ENCODE assay signal across 9 mouse cellular contexts in genomic region chr9:107305601-107306542, GRCm38 (mm10). TPM values are rescaled to one million over a fixed set of nuclear protein-coding genes. Genes with fewer than 3 reads are reported as not detected.
DNase-seq lines count a peak whose midpoint lies in the region; ATAC-seq lines count a peak whose summit lies in the region.
"Had no signal": no experiment of that assay in that cellular context is flagged by ENCODE, and none has a peak within 500 bp of the region (broad histone marks: within the 10 kb centered on the region; RNA-seq: fewer than 3 reads in every experiment).

No protein-coding gene starts in this region.

- no peaks in the 10 kb centered on the region for H3K9me3 ChIP-seq in heart, embryonic 14.5 days (ENCODE audit: control insufficient read depth, low read length)
- H3K9me3 ChIP-seq in stomach, embryonic 15.5 days: no peaks in the 10 kb centered on the region
- H3K9me3 ChIP-seq: limb, embryonic 13.5 days had no signal

- H3K4me1 ChIP-seq in heart, embryonic 14.5 days (ENCODE audit: control insufficient read depth in 2 of 2, insufficient read depth in 2 of 2, low read length in 2 of 2): peaks cover 42 to 53% of the 10 kb centered on the region in 2 experiments
- H3K4me1 ChIP-seq in stomach, embryonic 15.5 days: peaks cover 34% of the 10 kb centered on the region

- no peak for ATAC-seq in heart, embryonic 14.5 days (ENCODE audit: insufficient number of reproducible peaks, insufficient read depth, low FRiP score, low read depth)
- ATAC-seq in stomach, embryonic 15.5 days (ENCODE audit: insufficient read depth, low FRiP score, low read depth): peak; percentile 51

- intact Hi-C loops in left cerebral cortex, postnatal 10 days (cut with DNase I): no loop called here

- H3K4me2 ChIP-seq in heart, embryonic 14.5 days (ENCODE audit: low read length): no peak overlapping the region
- H3K4me2 ChIP-seq in stomach, embryonic 15.5 days: peak overlapping the region; percentile 17; the same call in 1 of the 2 replicates
- H3K4me2 ChIP-seq: limb, embryonic 13.5 days had no signal

- no peaks in the 10 kb centered on the region for H3K27me3 ChIP-seq in heart, embryonic 14.5 days (ENCODE audit: control insufficient read depth, insufficient read depth, low read length)
- H3K27me3 ChIP-seq in stomach, embryonic 15.5 days (replicated peaks): no peaks in the 10 kb centered on the region
- H3K27me3 ChIP-seq: limb, embryonic 13.5 days had no signal

- H3K4me3 ChIP-seq in heart, embryonic 14.5 days (ENCODE audit: control insufficient read depth in 1 of 2, insufficient read depth in 1 of 2, low read depth in 1 of 2, low read length in 2 of 2): no peak overlapping the region
- peak overlapping the region; percentile 8; the same call in 1 of the 2 replicates for H3K4me3 ChIP-seq in stomach, embryonic 15.5 days (replicated peaks)
- H3K4me3 ChIP-seq: limb, embryonic 13.5 days had no signal

- WGBS in heart, embryonic 14.5 days: 41% methylated on average over 13 of the region's 13 CpGs
- 45% methylated on average over 13 of the region's 13 CpGs for WGBS in stomach, embryonic 15.5 days

- H3K9ac ChIP-seq in heart, embryonic 14.5 days (ENCODE audit: low read length): 0 out of 2 replicates have a peak overlapping the region, but pooled peaks have one; percentile 12
- no peak overlapping the region for H3K9ac ChIP-seq in stomach, embryonic 15.5 days
- H3K9ac ChIP-seq: limb, embryonic 13.5 days had no signal

- no peak for DNase-seq in heart, adult 11 months
- DNase-seq in gastrocnemius, adult 8-10 months (ENCODE audit: low spot score in 2 of 2): peak; percentile 41 to 67
- peak; percentile 37 to 53 for DNase-seq in kidney, postnatal 36 days
- DNase-seq in left cerebral cortex, postnatal 10 days (ENCODE audit: extremely low spot score in 1 of 2, low spot score in 2 of 2): no peak
- DNase-seq in adrenal gland, adult 8-10 months: no peak
- no peak for DNase-seq in yolk sac, embryonic 10.5 days (ENCODE audit: low spot score)

- peaks cover 14% of the 10 kb centered on the region for H3K36me3 ChIP-seq in heart, embryonic 14.5 days (ENCODE audit: control insufficient read depth, insufficient read depth, low read length)
- H3K36me3 ChIP-seq in stomach, embryonic 15.5 days: peaks cover 12% of the 10 kb centered on the region

- H3K27ac ChIP-seq in heart, embryonic 14.5 days (replicated peaks in 1 of 2; ENCODE audit: control insufficient read depth in 1 of 2, insufficient read depth in 1 of 2, low read depth in 2 of 2, low read length in 2 of 2): no peak overlapping the region
- peak overlapping the region; percentile 89 for H3K27ac ChIP-seq in stomach, embryonic 15.5 days
- H3K27ac ChIP-seq: limb, embryonic 13.5 days had no signal

RNA-seq across cellular contexts. Expression of gene Cish, which starts 10.0 kb away (rescaled TPM):
- 14.7 and 14.9 TPM in 2 replicates for polyA plus RNA-seq in heart, embryonic 14.5 days (2014; fragmentation: Nextera tagmentation; extraction: Ambion mirVana)
- total RNA-seq in gastrocnemius, adult 8-10 months (2022): 10 to 100 TPM in 3 of 4 experiments, 1 to 10 TPM in 1; 5.1 to 61.2 (median 22.7) TPM
- 12.4 and 13.5 TPM in 2 replicates for polyA plus RNA-seq in stomach, embryonic 15.5 days (2015; fragmentation: Nextera tagmentation; extraction: Ambion mirVana)
- total RNA-seq in left cerebral cortex, postnatal 10 days (2021): 10 to 100 TPM in 1 of 2 experiments, 1 to 10 TPM in 1; 9.4 to 11.8 TPM
- 10 to 100 TPM in 1 of 4 experiments, 1 to 10 TPM in 3; 4.1 to 62.8 (median 6.5) TPM for total RNA-seq in adrenal gland, adult 8-10 months (2022)

RNA-seq across cellular contexts. Expression of gene Mapkapk3, which starts 16.2 kb away (rescaled TPM):
- polyA plus RNA-seq in heart, embryonic 14.5 days (2014; fragmentation: Nextera tagmentation; extraction: Ambion mirVana): 6.4 and 6.5 TPM in 2 replicates
- total RNA-seq in gastrocnemius, adult 8-10 months (2022): 10 to 100 TPM; 33.6 to 41.0 (median 36.0) TPM
- polyA plus RNA-seq in stomach, embryonic 15.5 days (2015; fragmentation: Nextera tagmentation; extraction: Ambion mirVana): 35.3 and 38.0 TPM in 2 replicates
- total RNA-seq in left cerebral cortex, postnatal 10 days (2021): 1 to 10 TPM; 1.9 to 2.7 TPM
- 10 to 100 TPM; 32.7 to 41.4 (median 34.9) TPM for total RNA-seq in adrenal gland, adult 8-10 months (2022)

RNA-seq across cellular contexts. Expression of gene Hemk1, which starts 32.3 kb away (rescaled TPM):
- polyA plus RNA-seq in heart, embryonic 14.5 days (2014; fragmentation: Nextera tagmentation; extraction: Ambion mirVana): 13.6 and 14.2 TPM in 2 replicates
- 10 to 100 TPM in 3 of 4 experiments, 1 to 10 TPM in 1; 9.6 to 16.3 (median 11.7) TPM for total RNA-seq in gastrocnemius, adult 8-10 months (2022)
- 10.6 and 11.5 TPM in 2 replicates for polyA plus RNA-seq in stomach, embryonic 15.5 days (2015; fragmentation: Nextera tagmentation; extraction: Ambion mirVana)
- total RNA-seq in left cerebral cortex, postnatal 10 days (2021): 10 to 100 TPM; 14.3 to 16.6 TPM
- total RNA-seq in adrenal gland, adult 8-10 months (2022): 10 to 100 TPM; 11.6 to 19.6 (median 17.9) TPM

RNA-seq across cellular contexts. Expression of gene 6430571L13Rik, which starts 34.5 kb away (rescaled TPM):
- 0.51 and 1.1 TPM in 2 replicates for polyA plus RNA-seq in heart, embryonic 14.5 days (2014; fragmentation: Nextera tagmentation; extraction: Ambion mirVana)
- total RNA-seq in gastrocnemius, adult 8-10 months (2022): 10 to 100 TPM; 29.0 to 53.2 (median 38.4) TPM
- polyA plus RNA-seq in stomach, embryonic 15.5 days (2015; fragmentation: Nextera tagmentation; extraction: Ambion mirVana): 0.28 and 0.34 TPM in 2 replicates
- 1 to 10 TPM; 4.0 TPM for total RNA-seq in left cerebral cortex, postnatal 10 days (2021)
- 1 to 10 TPM; 1.0 to 1.6 (median 1.3) TPM for total RNA-seq in adrenal gland, adult 8-10 months (2022)

Comparison
In these comparisons a context has a peak if more than half of its experiments do, and no peak if none do; other contexts are left out.
1. DNase-seq: peak in gastrocnemius, adult 8-10 months (2 of 2) and kidney, postnatal 36 days (2 of 2); none in heart, adult 11 months (single experiment), left cerebral cortex, postnatal 10 days (0 of 2), adrenal gland, adult 8-10 months (single experiment) and yolk sac, embryonic 10.5 days (single experiment).
2. RNA of gene Mapkapk3, which starts 16.2 kb away (total RNA-seq): 33.6 to 41.0 TPM in gastrocnemius, adult 8-10 months and 32.7 to 41.4 TPM in adrenal gland, adult 8-10 months; 1.9 to 2.7 TPM in left cerebral cortex, postnatal 10 days; every median in the first group is over 4 times any median in the second.